Mouse (Mus musculus): ENCODE results near the gene Dock9. TPM values are rescaled to one million over a fixed set of nuclear protein-coding genes. Genes with fewer than 3 reads are reported as not detected.

The Dock9 gene
- polyA plus RNA-seq, 1 experiment from 2014 or later = 4.2 TPM

- DNase-seq (ENCODE audit: low spot score, missing footprints) (no peak), ATAC-seq (ENCODE audit: low FRiP score) (0 out of 2 replicates have a peak, but pooled peaks have one; percentile 55)
- no peak overlapping the region for H3K9ac ChIP-seq (ENCODE audit: low read length)
- 70% methylated on average over 19 of the region's 19 CpGs for WGBS
- no peaks in the 10 kb centered on the region for H3K9me3 ChIP-seq (ENCODE audit: control insufficient read depth, low read length)
- H3K4me2 ChIP-seq = no peak overlapping the region
- H3K27me3 ChIP-seq (ENCODE audit: control insufficient read depth, insufficient read depth, low read length) = no peaks in the 10 kb centered on the region
- H3K4me3 ChIP-seq (ENCODE audit: low read depth, low read length) = no peak overlapping the region
- H3K36me3 ChIP-seq (ENCODE audit: control insufficient read depth, insufficient read depth, low read length) = no peaks in the 10 kb centered on the region
- no peaks in the 10 kb centered on the region for H3K4me1 ChIP-seq (ENCODE audit: control insufficient read depth, insufficient read depth, low read length)
- H3K27ac ChIP-seq (ENCODE audit: low read depth, low read length) = no peak overlapping the region
Measured at GRCm38 (mm10) chr14:121752686-121753426, 44.8 kb downstream of the Dock9 start.

GRCm38 (mm10) chr14:121749606-121750005, 48.0 kb downstream of the Dock9 start:
- DNase-seq (ENCODE audit: low spot score, missing footprints) (no peak), ATAC-seq (ENCODE audit: low FRiP score) (no peak)
- WGBS = 89% methylated on average over 9 of the region's 9 CpGs
- H3K4me3 ChIP-seq (ENCODE audit: low read depth, low read length) = no peak overlapping the region
- H3K9ac ChIP-seq (ENCODE audit: low read length) = no peak overlapping the region
- H3K4me2 ChIP-seq = no peak overlapping the region
- H3K4me1 ChIP-seq (ENCODE audit: control insufficient read depth, insufficient read depth, low read length) = no peaks in the 10 kb centered on the region
- H3K27ac ChIP-seq (ENCODE audit: low read depth, low read length) = no peak overlapping the region
- no peaks in the 10 kb centered on the region for H3K9me3 ChIP-seq (ENCODE audit: control insufficient read depth, low read length)
- no peaks in the 10 kb centered on the region for H3K27me3 ChIP-seq (ENCODE audit: control insufficient read depth, insufficient read depth, low read length)
- no peaks in the 10 kb centered on the region for H3K36me3 ChIP-seq (ENCODE audit: control insufficient read depth, insufficient read depth, low read length)

- no peaks in the 10 kb centered on the region for H3K4me1 ChIP-seq (ENCODE audit: control insufficient read depth, insufficient read depth, low read length)
- no peaks in the 10 kb centered on the region for H3K9me3 ChIP-seq (ENCODE audit: control insufficient read depth, low read length)
- no peak overlapping the region for H3K4me2 ChIP-seq
- H3K36me3 ChIP-seq (ENCODE audit: control insufficient read depth, insufficient read depth, low read length) = no peaks in the 10 kb centered on the region
- DNase-seq (ENCODE audit: low spot score, missing footprints) (no peak), ATAC-seq (ENCODE audit: low FRiP score) (no peak)
- no peak overlapping the region for H3K9ac ChIP-seq (ENCODE audit: low read length)
- no peak overlapping the region for H3K4me3 ChIP-seq (ENCODE audit: low read depth, low read length)
- no peak overlapping the region for H3K27ac ChIP-seq (ENCODE audit: low read depth, low read length)
- H3K27me3 ChIP-seq (ENCODE audit: control insufficient read depth, insufficient read depth, low read length) = no peaks in the 10 kb centered on the region
- WGBS = 88% methylated on average over 10 of the region's 10 CpGs
Measured at GRCm38 (mm10) chr14:121749084-121749483, 48.6 kb downstream of the Dock9 start.

DNA sequence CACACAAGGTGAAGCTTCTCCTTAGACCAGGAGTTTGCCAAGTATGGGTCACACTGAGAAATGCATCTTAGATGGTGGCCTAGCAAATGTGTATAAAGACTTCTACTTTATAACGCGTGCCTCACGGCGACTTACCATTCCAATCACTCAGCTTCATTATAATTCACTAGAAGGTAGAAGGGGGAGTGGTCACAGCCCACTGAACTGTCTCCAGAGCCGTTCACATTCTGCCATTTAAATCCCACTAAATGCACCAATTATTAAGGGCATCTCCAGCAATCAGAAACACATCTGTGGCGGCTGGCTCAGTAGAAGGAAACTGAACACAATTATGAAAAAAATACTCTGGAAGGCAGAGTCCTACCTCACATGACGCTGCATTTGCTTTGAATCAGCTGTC, 50.3 kb downstream of the Dock9 start:
- Histone ChIP-seq H3K36me3 (ENCODE audit: control insufficient read depth, insufficient read depth, low read length) (no peaks in the 10 kb centered on the region), H3K4me3 (ENCODE audit: low read depth, low read length) (no peak overlapping the region), H3K4me1 (ENCODE audit: control insufficient read depth, insufficient read depth, low read length) (no peaks in the 10 kb centered on the region), H3K9me3 (ENCODE audit: control insufficient read depth, low read length) (no peaks in the 10 kb centered on the region), H3K9ac (ENCODE audit: low read length) (no peak overlapping the region), H3K27ac (ENCODE audit: low read depth, low read length) (no peak overlapping the region), H3K27me3 (ENCODE audit: control insufficient read depth, insufficient read depth, low read length) (no peaks in the 10 kb centered on the region), H3K4me2 (no peak overlapping the region)
- ATAC-seq (ENCODE audit: low FRiP score) = no peak
- DNase-seq (ENCODE audit: low spot score, missing footprints) = no peak
- 78% methylated on average over 7 of the region's 7 CpGs for WGBS

GRCm38 (mm10) chr14:121743787-121744417, 53.7 kb downstream of the Dock9 start:
- no peak for ATAC-seq (ENCODE audit: low FRiP score)
- no peaks in the 10 kb centered on the region for H3K9me3 ChIP-seq (ENCODE audit: control insufficient read depth, low read length)
- H3K27ac ChIP-seq (ENCODE audit: low read depth, low read length) = no peak overlapping the region
- no peak overlapping the region for H3K9ac ChIP-seq (ENCODE audit: low read length)
- no peaks in the 10 kb centered on the region for H3K36me3 ChIP-seq (ENCODE audit: control insufficient read depth, insufficient read depth, low read length)
- DNase-seq (ENCODE audit: low spot score, missing footprints) = no peak
- H3K4me3 ChIP-seq (ENCODE audit: low read depth, low read length) = no peak overlapping the region
- H3K4me1 ChIP-seq (ENCODE audit: control insufficient read depth, insufficient read depth, low read length) = no peaks in the 10 kb centered on the region
- H3K4me2 ChIP-seq = no peak overlapping the region
- no peaks in the 10 kb centered on the region for H3K27me3 ChIP-seq (ENCODE audit: control insufficient read depth, insufficient read depth, low read length)
- WGBS = 75% methylated on average over 9 of the region's 9 CpGs

DNA sequence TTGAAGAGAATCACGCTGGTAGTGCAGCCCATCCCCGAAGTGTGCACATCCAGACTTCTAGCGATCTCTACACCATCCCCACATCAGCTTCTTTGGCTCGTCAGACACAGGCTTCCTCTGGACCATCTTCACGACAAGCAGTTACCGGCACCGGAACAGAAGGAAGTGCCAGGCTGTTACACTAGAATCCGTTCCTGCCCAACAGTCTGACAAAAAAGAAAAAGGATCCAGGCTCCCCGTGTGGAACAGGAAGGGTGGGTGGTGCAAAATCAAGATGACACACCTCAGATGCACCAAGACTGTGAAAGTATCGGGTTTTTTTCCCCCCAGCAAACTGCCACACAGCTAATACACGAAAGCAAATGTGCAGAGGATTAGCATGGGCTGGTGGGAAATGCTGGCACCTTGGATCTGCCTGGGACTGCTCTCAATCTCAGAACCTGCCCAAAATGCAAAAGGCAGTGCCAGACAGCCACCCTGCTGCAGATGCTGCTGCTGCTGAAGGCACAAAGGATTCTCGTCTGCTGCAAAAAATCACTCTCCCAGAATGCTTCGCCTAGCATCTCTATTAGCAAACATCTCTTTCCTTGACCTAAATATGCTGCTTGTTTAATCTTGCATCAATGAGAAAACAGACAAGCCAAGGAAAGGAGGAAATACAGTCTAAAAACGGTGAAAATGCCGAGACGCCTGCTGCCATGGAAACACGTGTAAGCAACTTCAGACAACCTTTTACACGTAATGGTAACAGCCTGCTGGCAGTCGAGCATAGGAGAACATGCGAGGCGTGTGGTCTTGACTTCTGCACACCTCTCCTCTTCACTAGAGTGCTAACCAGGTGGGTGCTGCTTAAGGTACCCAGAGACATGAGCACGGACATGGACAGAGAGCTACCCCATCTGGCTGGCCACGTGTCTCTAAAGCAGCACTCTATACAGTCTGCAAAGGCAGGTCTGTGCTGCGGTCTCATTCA, 58.9 kb downstream of the Dock9 start:
- Histone ChIP-seq H3K9me3 (ENCODE audit: control insufficient read depth, low read length) (no peaks in the 10 kb centered on the region), H3K27ac (ENCODE audit: low read depth, low read length) (no peak overlapping the region), H3K36me3 (ENCODE audit: control insufficient read depth, insufficient read depth, low read length) (no peaks in the 10 kb centered on the region), H3K9ac (ENCODE audit: low read length) (no peak overlapping the region), H3K4me2 (no peak overlapping the region), H3K27me3 (ENCODE audit: control insufficient read depth, insufficient read depth, low read length) (no peaks in the 10 kb centered on the region), H3K4me1 (ENCODE audit: control insufficient read depth, insufficient read depth, low read length) (no peaks in the 10 kb centered on the region), H3K4me3 (ENCODE audit: low read depth, low read length) (no peak overlapping the region)
- ATAC-seq (ENCODE audit: low FRiP score) (no peak), DNase-seq (ENCODE audit: low spot score, missing footprints) (no peak)
- 75% methylated on average over 24 of the region's 24 CpGs for WGBS

- H3K27ac ChIP-seq (ENCODE audit: low read depth, low read length) = no peak overlapping the region
- no peak overlapping the region for H3K9ac ChIP-seq (ENCODE audit: low read length)
- no peaks in the 10 kb centered on the region for H3K9me3 ChIP-seq (ENCODE audit: control insufficient read depth, low read length)
- H3K36me3 ChIP-seq (ENCODE audit: control insufficient read depth, insufficient read depth, low read length) = no peaks in the 10 kb centered on the region
- H3K4me3 ChIP-seq (ENCODE audit: low read depth, low read length) = no peak overlapping the region
- no peaks in the 10 kb centered on the region for H3K4me1 ChIP-seq (ENCODE audit: control insufficient read depth, insufficient read depth, low read length)
- no peak overlapping the region for H3K4me2 ChIP-seq
- ATAC-seq (ENCODE audit: low FRiP score) (no peak), DNase-seq (ENCODE audit: low spot score, missing footprints) (no peak)
- 89% methylated on average over 8 of the region's 8 CpGs for WGBS
- no peaks in the 10 kb centered on the region for H3K27me3 ChIP-seq (ENCODE audit: control insufficient read depth, insufficient read depth, low read length)
Measured at GRCm38 (mm10) chr14:121737277-121737676, 60.4 kb downstream of the Dock9 start.

GRCm38 (mm10) chr14:121735678-121736077, 62.0 kb downstream of the Dock9 start:
- Histone ChIP-seq H3K27ac (ENCODE audit: low read depth, low read length) (no peak overlapping the region), H3K9ac (ENCODE audit: low read length) (no peak overlapping the region), H3K36me3 (ENCODE audit: control insufficient read depth, insufficient read depth, low read length) (no peaks in the 10 kb centered on the region), H3K9me3 (ENCODE audit: control insufficient read depth, low read length) (no peaks in the 10 kb centered on the region), H3K4me1 (ENCODE audit: control insufficient read depth, insufficient read depth, low read length) (no peaks in the 10 kb centered on the region), H3K4me3 (ENCODE audit: low read depth, low read length) (no peak overlapping the region), H3K4me2 (no peak overlapping the region), H3K27me3 (ENCODE audit: control insufficient read depth, insufficient read depth, low read length) (no peaks in the 10 kb centered on the region)
- no peak for ATAC-seq (ENCODE audit: low FRiP score)
- 64% methylated on average over 7 of the region's 7 CpGs for WGBS
- DNase-seq (ENCODE audit: low spot score, missing footprints) = no peak

DNA sequence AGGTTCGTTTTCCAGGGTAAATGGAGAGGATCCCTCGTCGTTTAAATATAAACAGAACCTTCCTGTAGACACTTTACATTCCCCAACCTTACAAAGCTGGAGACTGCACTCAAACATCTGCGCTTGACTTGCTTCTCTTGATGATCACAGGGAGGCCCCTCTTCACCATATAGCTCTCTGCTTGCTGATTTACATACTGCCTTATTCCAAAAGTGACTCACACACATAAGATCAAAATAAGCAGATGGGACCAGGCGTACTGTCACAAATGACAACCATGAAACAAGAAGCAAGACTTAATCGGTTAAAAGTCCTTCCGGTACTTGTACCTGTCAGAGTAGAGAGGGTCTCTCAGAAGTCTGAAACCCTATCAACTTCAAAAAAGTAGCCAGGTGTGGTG, 63.4 kb downstream of the Dock9 start:
- Histone ChIP-seq H3K27me3 (ENCODE audit: control insufficient read depth, insufficient read depth, low read length) (no peaks in the 10 kb centered on the region), H3K4me2 (no peak overlapping the region), H3K9ac (ENCODE audit: low read length) (no peak overlapping the region), H3K4me3 (ENCODE audit: low read depth, low read length) (no peak overlapping the region), H3K27ac (ENCODE audit: low read depth, low read length) (no peak overlapping the region), H3K36me3 (ENCODE audit: control insufficient read depth, insufficient read depth, low read length) (no peaks in the 10 kb centered on the region), H3K9me3 (ENCODE audit: control insufficient read depth, low read length) (no peaks in the 10 kb centered on the region), H3K4me1 (ENCODE audit: control insufficient read depth, insufficient read depth, low read length) (no peaks in the 10 kb centered on the region)
- no peak for ATAC-seq (ENCODE audit: low FRiP score)
- WGBS = 94% methylated on average over 7 of the region's 7 CpGs
- no peak for DNase-seq (ENCODE audit: low spot score, missing footprints)
